Mouse (Mus musculus) liver, embryonic 14.5 days (tissue): ENCODE results near the gene Srsf7. TPM values are rescaled to one million over a fixed set of nuclear protein-coding genes. Genes with fewer than 3 reads are reported as not detected.

Experiments
- ATAC-seq: fragments of 200-750 bp; cut with Nextera tagmentation; 2 replicates; pipeline ENCODE4 v1.8.0; 2017; ENCODE audit warnings: moderate number of reproducible peaks, mild to moderate bottlenecking, moderate library complexity; ENCODE audit not compliant: insufficient read depth
- DNase-seq, 3 experiments: peaks; one replicate each; pipeline ENCODE4 v3.0.0-alpha.2; 2012 to 2013; ENCODE audit warnings: low read depth in 3 of 3, low spot score in 3 of 3
- H3K27ac ChIP-seq: fragments of 300-500 bp; sonication (generic); 2 replicates; pipeline ENCODE4 v1.5.1; 2014; ENCODE audit warnings: moderate library complexity, mild to moderate bottlenecking, control low read depth, inconsistent platforms
- H3K27me3 ChIP-seq: fragments of 300-500 bp; sonication (generic); 2 replicates; pipeline ENCODE4 v1.6.1; 2014; ENCODE audit warnings: mild to moderate bottlenecking, low read length, moderate library complexity; ENCODE audit not compliant: control insufficient read depth, insufficient read depth
- H3K36me3 ChIP-seq: fragments of 300-500 bp; sonication (generic); replicated peaks from 2 replicates; pipeline ENCODE4 v1.6.1; 2014; ENCODE audit warnings: low read depth; ENCODE audit not compliant: control insufficient read depth, insufficient read depth
- H3K4me1 ChIP-seq, 2 experiments: fragments of 200-500 bp in 1 of 2; fragments of 300-500 bp in 1 of 2; sonication (generic) in 1 of 2; replicated peaks; 2 replicates each; pipeline ENCODE4 v1.6.1; 2012 to 2014; ENCODE audit warnings: antibody characterized with exemption in 1 of 2, inconsistent platforms in 1 of 2, low read length in 1 of 2; ENCODE audit not compliant: control insufficient read depth in 2 of 2, insufficient read depth in 2 of 2
- H3K4me2 ChIP-seq: fragments of 300-500 bp; sonication (generic); 2 replicates; pipeline ENCODE4 v1.6.1; 2014; ENCODE audit warnings: low read depth, mild to moderate bottlenecking, control low read depth, moderate library complexity
- H3K4me3 ChIP-seq, 2 experiments: fragments of 200-500 bp in 1 of 2; fragments of 300-500 bp in 1 of 2; sonication (generic) in 1 of 2; 2 replicates each; pipeline ENCODE4 v1.5.1; 2012 to 2014; ENCODE audit warnings: low read depth in 2 of 2, low read length in 2 of 2, mild to moderate bottlenecking in 2 of 2, control low read depth in 1 of 2, inconsistent platforms in 1 of 2, moderate library complexity in 1 of 2; ENCODE audit not compliant: insufficient read depth in 1 of 2
- H3K9ac ChIP-seq: fragments of 300-500 bp; sonication (generic); replicated peaks from 2 replicates; pipeline ENCODE4 v1.6.1; 2014; ENCODE audit warnings: mild to moderate bottlenecking, control low read depth, moderate library complexity
- H3K9me3 ChIP-seq: fragments of 300-500 bp; sonication (generic); 2 replicates; pipeline ENCODE4 v1.6.1; 2016; ENCODE audit warnings: low read length, mixed read lengths; ENCODE audit not compliant: control insufficient read depth
- CTCF ChIP-seq: IDR thresholded peaks from 2 replicates; pipeline ENCODE4 v1.5.1; 2016; ENCODE audit warnings: antibody characterized with exemption, low read depth, control low read depth
- EP300 ChIP-seq: IDR thresholded peaks from 2 replicates; pipeline ENCODE4 v1.6.1; 2016; ENCODE audit warnings: antibody characterized with exemption, low read depth
- WGBS: fragments of 180-500 bp; shearing (Covaris S2); extraction: QIAGEN DNeasy Blood & Tissue Kit; methylation state at CpG from one replicate; pipeline ENCODE4 v1.1.7; 2014; ENCODE audit not compliant: insufficient replicate concordance; 5-methylcytosine and 5-hydroxymethylcytosine counted together
- polyA plus RNA-seq, 2 experiments: library from polyadenylated mRNA; depleted of rRNA in 1 of 2; stranded (reverse) in 1 of 2; unstranded in 1 of 2; fragments of >200 nt; fragmentation: Nextera tagmentation in 1 of 2; extraction: Ambion mirVana in 1 of 2; gene quantifications; 2 replicates each; pipeline versions ENCODE4 v1.2.1 to v1.2.3; 2012 to 2014

Gene Srsf7
- polyA plus RNA-seq, 2 experiments, result 146 to 264 TPM

GRCm38 (mm10) chr17:80174699-80175385 is 32.3 kb downstream of the Srsf7 start:
- 58% methylated on average over 19 of the region's 19 CpGs for WGBS
- DNase-seq, result no peak

GRCm38 (mm10) chr17:80174146-80174545 is 33.0 kb downstream of the Srsf7 start:
- Histone ChIP-seq H3K9me3 (no peaks in the 10 kb centered on the region), H3K9ac (no peak overlapping the region), H3K4me2 (no peak overlapping the region), H3K27me3 (no peaks in the 10 kb centered on the region), H3K36me3 (no peaks in the 10 kb centered on the region), H3K4me1 (no peaks in the 10 kb centered on the region; a peak in 1 of 4 replicates), H3K27ac (no peak overlapping the region), H3K4me3 (no peak overlapping the region)
- DNase-seq, result no peak
- WGBS, result 56% methylated on average over 3 of the region's 3 CpGs
- ATAC-seq, result no peak
- TF ChIP-seq CTCF (no peak), EP300 (no peak)

More at GRCm38 (mm10) chr17:80174699-80175385, 32.3 kb downstream of the Srsf7 start:
- no peaks in the 10 kb centered on the region for H3K36me3 ChIP-seq
- H3K27ac ChIP-seq, result no peak overlapping the region
- no peak overlapping the region for H3K9ac ChIP-seq
- no peaks in the 10 kb centered on the region for H3K27me3 ChIP-seq
- H3K4me3 ChIP-seq, result no peak overlapping the region
- H3K4me2 ChIP-seq, result no peak overlapping the region
- no peaks in the 10 kb centered on the region; a peak in 1 of 4 replicates for H3K4me1 ChIP-seq
- ATAC-seq, result 0 out of 2 replicates have a peak, but pooled peaks have one; percentile 28
- TF ChIP-seq CTCF, result no peak
- TF ChIP-seq EP300, result no peak
- H3K9me3 ChIP-seq, result no peaks in the 10 kb centered on the region

- no peak overlapping the region for H3K27ac ChIP-seq
- H3K4me2 ChIP-seq, result no peak overlapping the region
- no peak overlapping the region for H3K9ac ChIP-seq
- H3K4me3 ChIP-seq, result no peak overlapping the region
- peaks cover 0 to under 1% of the 10 kb centered on the region in 2 experiments; a peak in 1 of 4 replicates for H3K4me1 ChIP-seq
- 64% methylated on average over 2 of the region's 2 CpGs for WGBS
- H3K27me3 ChIP-seq, result no peaks in the 10 kb centered on the region
- DNase-seq (no peak), ATAC-seq (no peak)
- H3K9me3 ChIP-seq, result no peaks in the 10 kb centered on the region
- TF ChIP-seq EP300 (no peak), CTCF (no peak)
- no peaks in the 10 kb centered on the region for H3K36me3 ChIP-seq
These were observed 33.4 kb downstream of the Srsf7 start for GRCm38 (mm10) chr17:80173708-80174107.

GRCm38 (mm10) chr17:80172761-80173160 is 34.3 kb downstream of the Srsf7 start:
- Histone ChIP-seq H3K4me1 (peaks cover 0 to 2% of the 10 kb centered on the region in 2 experiments; a peak in 1 of 4 replicates), H3K27me3 (no peaks in the 10 kb centered on the region; the same call in 1 of the 2 replicates), H3K9me3 (no peaks in the 10 kb centered on the region), H3K27ac (no peak overlapping the region), H3K36me3 (no peaks in the 10 kb centered on the region), H3K9ac (no peak overlapping the region), H3K4me3 (no peak overlapping the region), H3K4me2 (no peak overlapping the region)
- TF ChIP-seq CTCF, result no peak
- TF ChIP-seq EP300, result no peak
- DNase-seq (no peak), ATAC-seq (no peak)
- 59% methylated on average over 5 of the region's 5 CpGs for WGBS

GRCm38 (mm10) chr17:80171948-80172347 is 35.2 kb downstream of the Srsf7 start:
- no peaks in the 10 kb centered on the region for H3K36me3 ChIP-seq
- no peak for ATAC-seq
- DNase-seq, result no peak
- 66% methylated on average over 4 of the region's 4 CpGs for WGBS
- H3K4me3 ChIP-seq, result no peak overlapping the region
- no peak overlapping the region for H3K27ac ChIP-seq
- no peak overlapping the region for H3K9ac ChIP-seq
- H3K27me3 ChIP-seq, result no peaks in the 10 kb centered on the region; the same call in 1 of the 2 replicates
- H3K4me2 ChIP-seq, result no peak overlapping the region
- TF ChIP-seq CTCF (no peak), EP300 (no peak)
- H3K9me3 ChIP-seq, result no peaks in the 10 kb centered on the region
- H3K4me1 ChIP-seq, result peaks cover 0 to 2% of the 10 kb centered on the region in 2 experiments; a peak in 1 of 4 replicates
